Mouse (Mus musculus) monocyte, adult 5-6 weeks (primary cell): ENCODE measurements around the gene Cep112. TPM values are rescaled to one million over a fixed set of nuclear protein-coding genes. Genes with fewer than 3 reads are reported as not detected.

ENCODE experiments used
- ATAC-seq: fragments of 153-309, 156-312 bp; replicated peaks from 2 replicates; pipeline ENCODE4 v1.8.0; 2017; ENCODE audit warnings: mild to moderate bottlenecking; ENCODE audit not compliant: low TSS enrichment, insufficient number of reproducible peaks, severe bottlenecking, poor library complexity, low FRiP score
- total RNA-seq: library from RNA; stranded (forward); fragments of 200-1000, 200-491, 200-594 nt; gene quantifications from 3 replicates; pipeline ENCODE4 v1.2.3, GENCODE M21; 2017

Cep112 gene
- total RNA-seq, 1 experiment from 2014 or later: not detected

DNA sequence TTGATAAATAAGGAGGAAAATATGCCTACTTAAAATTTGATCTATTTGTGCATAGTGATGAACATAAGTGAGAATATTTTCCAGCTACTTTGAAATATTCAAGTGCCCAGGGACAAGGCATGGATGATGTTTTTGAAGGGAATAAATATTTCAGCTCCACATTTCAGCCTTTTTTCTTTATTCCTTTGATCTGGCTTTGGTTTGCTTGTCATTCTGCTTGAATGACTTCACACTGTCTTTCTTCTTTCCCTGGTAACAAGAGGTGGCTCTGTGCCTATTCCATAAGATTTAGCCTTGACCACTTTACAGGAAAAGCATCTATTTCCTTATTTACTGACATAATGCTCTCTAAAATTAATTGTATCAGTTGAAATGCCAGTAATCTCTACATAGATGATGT, 134.5 kb downstream of the Cep112 start:
- no peak for ATAC-seq

DNA sequence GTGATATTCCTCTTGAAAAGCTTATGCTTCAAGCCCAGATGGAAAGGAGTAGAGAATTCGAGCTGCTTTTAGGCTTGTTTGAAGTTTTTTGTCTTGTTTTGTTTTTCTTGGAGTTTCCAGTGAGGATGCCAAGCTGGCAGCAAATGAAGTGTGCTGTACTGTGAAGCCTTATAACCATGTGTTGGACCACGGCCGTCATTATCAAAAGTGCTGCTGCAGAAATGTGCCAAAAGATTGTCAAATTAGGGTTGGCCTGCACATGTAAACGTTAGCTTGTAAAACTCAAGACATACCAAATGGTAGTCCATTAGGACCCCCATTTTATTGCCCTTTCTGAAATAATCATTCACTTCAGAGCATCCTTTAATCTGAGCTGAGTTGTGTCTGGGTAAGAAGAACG, 137.1 kb downstream of the Cep112 start:
- ATAC-seq: no peak

DNA sequence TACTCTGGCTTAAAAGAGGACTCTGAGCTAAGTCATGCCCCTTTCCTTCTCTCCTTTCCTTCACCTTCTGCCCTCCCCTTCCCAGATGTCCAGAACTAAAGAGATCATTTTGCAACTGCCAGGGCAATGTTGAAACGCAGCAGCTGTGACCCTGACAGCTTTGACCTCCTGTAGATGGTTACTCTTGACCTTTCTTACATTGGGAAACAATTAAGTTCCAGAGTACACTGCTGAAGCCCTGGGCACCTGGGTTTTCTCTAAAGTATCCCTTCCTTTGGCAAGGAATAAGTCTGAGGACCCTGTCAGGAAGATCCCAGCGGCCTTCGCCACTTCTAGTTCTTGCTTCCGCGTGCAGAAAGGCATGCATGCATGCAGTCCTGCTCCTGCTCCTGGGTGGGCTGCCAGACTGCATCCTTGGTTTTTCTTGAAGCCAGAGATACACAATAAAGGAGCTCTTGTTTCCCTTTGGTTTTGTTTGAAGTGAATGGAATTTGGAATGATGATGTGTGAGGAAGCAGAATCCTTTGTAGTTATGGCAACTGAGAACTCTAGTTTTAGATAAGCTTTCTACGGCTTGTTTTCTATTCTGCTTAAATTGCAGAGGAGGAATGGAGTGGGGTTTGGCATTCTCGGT, 161.7 kb downstream of the Cep112 start:
- no peak for ATAC-seq

GRCm38 (mm10) chr11:108593207-108593958, 168.4 kb downstream of the Cep112 start:
- ATAC-seq: no peak

GRCm38 (mm10) chr11:108593959-108594579, 169.1 kb downstream of the Cep112 start:
- ATAC-seq: no peak

- no peak for ATAC-seq
Observed at GRCm38 (mm10) chr11:108605301-108605700, 180.3 kb downstream of the Cep112 start.

DNA sequence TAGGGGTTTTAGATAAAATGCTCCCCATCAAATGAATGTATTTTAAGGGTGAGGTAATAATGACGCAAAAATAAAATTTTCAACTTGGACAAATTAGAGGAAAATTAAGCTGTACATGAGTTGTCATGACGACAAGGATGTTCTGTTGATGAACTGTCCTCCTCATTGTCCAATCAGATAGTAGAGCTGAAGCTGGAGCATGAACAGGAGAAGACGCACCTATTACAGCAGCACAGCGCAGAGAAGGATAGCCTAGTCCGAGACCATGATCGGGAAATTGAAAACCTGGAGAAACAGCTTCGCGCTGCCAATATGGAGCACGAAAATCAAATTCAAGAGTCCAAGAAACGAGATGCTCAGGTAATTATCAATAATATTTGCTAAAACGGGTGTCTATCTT, 181.0 kb downstream of the Cep112 start:
- ATAC-seq: no peak

GRCm38 (mm10) chr11:108606836-108607235, 181.8 kb downstream of the Cep112 start:
- no peak for ATAC-seq

GRCm38 (mm10) chr11:108620628-108621433, 195.8 kb downstream of the Cep112 start:
- no peak for ATAC-seq

DNA sequence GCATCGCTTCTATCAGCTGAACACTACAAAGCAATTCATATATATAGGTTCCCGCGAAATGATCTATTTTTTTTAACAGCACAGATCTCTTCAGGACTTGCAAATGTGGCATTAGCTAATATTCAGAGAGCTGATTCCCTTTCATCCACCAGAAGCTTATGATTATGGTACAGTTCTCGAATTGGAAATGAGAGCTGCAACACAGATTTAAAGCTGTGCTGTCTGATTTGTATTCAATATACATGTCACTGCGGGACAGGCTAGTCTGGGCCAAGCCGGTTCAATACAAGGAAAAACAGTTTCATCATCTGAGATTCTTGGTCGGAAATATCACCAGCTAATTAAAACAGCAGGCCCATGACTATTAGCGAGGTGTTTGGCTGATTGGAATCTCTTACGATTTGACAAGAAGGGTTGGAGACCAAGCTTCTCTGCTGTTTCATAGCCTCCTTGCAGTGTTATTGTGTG, 196.5 kb downstream of the Cep112 start:
- ATAC-seq: no peak

- ATAC-seq: no peak
Observed at GRCm38 (mm10) chr11:108625546-108626232, 200.7 kb downstream of the Cep112 start.

DNA sequence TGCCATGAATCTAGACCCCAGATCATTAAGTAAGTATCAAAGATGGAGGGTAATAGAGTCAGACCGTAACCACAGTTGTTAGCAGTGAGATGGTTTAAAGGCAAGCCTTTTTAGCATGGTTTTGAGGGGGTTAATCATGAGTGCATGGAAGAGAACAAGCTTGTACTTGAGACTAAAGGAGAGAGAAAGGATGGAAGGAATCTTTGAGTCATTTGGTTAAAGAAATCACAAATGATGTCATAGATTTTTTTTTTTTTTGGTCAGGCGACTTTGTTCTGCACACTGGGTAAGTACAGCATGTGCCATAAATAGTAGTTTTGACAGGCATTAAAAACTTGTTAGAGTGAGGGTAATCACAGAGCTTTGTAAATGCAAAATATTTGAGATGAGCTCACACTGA, 212.8 kb downstream of the Cep112 start:
- ATAC-seq: no peak

- ATAC-seq: no peak
Observed at GRCm38 (mm10) chr11:108655574-108655973, 230.6 kb downstream of the Cep112 start.

- no peak for ATAC-seq
Observed at GRCm38 (mm10) chr11:108682014-108682413, 257.0 kb downstream of the Cep112 start.

DNA sequence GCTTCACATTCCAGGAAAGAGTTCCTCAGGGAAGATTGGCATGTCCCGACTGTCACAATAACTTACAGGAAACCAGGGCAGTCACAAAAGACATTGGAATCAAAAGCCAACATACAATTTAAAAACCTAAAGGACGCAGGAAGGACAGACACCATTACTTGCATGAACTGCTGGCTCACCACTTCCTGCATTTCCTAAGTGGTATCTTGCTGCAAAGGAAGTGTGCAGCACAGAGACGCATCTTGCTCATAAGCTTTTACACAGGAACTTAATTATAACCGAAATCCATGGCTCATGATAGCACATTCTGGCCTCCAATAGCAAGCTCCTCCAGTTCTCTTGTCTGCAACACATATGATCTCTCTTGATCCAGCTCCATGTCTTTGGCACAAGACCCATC, 271.6 kb downstream of the Cep112 start:
- ATAC-seq: no peak

- ATAC-seq: no peak
Observed at GRCm38 (mm10) chr11:108752301-108752700, 327.3 kb downstream of the Cep112 start.

GRCm38 (mm10) chr11:108752765-108753164, 327.8 kb downstream of the Cep112 start:
- no peak for ATAC-seq

DNA sequence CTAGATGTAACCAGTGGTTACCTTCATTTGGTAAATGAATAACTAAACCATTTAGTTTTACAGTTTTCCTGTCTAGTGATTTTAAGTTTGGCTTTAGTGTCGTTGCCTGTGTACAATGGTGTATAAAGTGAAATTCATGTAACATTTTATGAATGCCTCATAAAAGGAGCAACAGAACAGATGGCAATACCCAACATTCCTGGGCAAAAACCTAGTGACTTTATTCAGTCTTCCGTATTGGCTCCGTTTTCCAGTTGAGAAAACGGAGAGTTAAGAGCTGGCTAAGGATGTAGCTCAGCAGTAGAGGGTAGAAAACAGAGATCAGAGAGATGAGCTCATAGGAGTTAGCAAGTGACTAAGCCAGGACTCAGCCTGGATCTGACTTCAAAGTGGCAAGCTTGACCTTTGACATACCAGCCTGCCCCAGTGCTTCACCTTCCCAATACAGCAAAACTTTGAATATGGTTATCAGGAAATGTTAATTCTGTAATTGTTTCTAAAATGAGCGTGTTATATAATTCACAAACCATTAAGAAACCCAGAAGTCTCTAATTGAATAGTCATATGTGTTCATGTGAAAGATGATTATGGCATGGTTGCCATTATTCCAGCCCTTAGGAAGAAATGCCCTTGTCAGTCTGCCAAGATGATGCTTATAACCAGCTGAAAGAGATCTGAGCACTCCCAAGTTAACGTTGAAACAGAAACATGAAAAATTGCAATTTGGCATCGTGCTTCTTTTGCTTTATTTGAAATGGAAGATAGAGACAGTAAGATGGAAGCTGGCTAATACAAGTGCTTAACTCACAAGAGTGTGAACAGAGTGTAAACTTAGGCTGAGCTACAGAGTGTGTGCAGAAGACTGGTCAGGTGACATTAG, 328.6 kb downstream of the Cep112 start:
- ATAC-seq: no peak
